Mouse (Mus musculus) cerebellum, adult 2 months (tissue): ENCODE measurements at regions not wholly inside any gene's neighbourhood (a gene's known extent, or its start where the extent isn't known, plus 50 kb on each side); places are given as distances from the start of the nearest gene placed in this dataset.

ENCODE experiments used
- CTCF ChIP-seq: fragments of 200-500 bp; IDR thresholded peaks from 2 replicates; pipeline ENCODE4 v1.5.1; 2011; ENCODE audit warnings: low read depth, mild to moderate bottlenecking, control low read depth, low read length, moderate library complexity, borderline replicate concordance; ENCODE audit not compliant: insufficient read depth
- POLR2A ChIP-seq: fragments of 200-500 bp; IDR thresholded peaks from 2 replicates; pipeline ENCODE4 v1.6.1; 2011; ENCODE audit warnings: low read length, control low read depth, borderline replicate concordance; ENCODE audit not compliant: insufficient read depth

- TF ChIP-seq CTCF (no peak), POLR2A (no peak)
Observed at GRCm38 (mm10) chr7:68976813-68977752, 228.0 kb upstream of the Arrdc4 start.
